Mouse (Mus musculus) heart, embryonic 11.5 days (tissue): ENCODE results near the gene Phc2. TPM values are rescaled to one million over a fixed set of nuclear protein-coding genes. Genes with fewer than 3 reads are reported as not detected.

ENCODE experiments used
- ATAC-seq: fragments of 200-750 bp; cut with Nextera tagmentation; replicated peaks from 2 replicates; pipeline ENCODE4 v1.8.0; 2017; ENCODE audit warnings: moderate library complexity; ENCODE audit not compliant: insufficient number of reproducible peaks, low FRiP score, low TSS enrichment
- H3K27ac ChIP-seq: fragments of 300-500 bp; sonication (generic); 2 replicates; pipeline ENCODE4 v1.5.1; 2014; ENCODE audit warnings: mild to moderate bottlenecking, low read depth, low read length
- H3K27me3 ChIP-seq: fragments of 300-500 bp; sonication (generic); 2 replicates; pipeline ENCODE4 v1.6.1; 2014; ENCODE audit warnings: mild to moderate bottlenecking, low read length, mixed read lengths; ENCODE audit not compliant: control insufficient read depth, insufficient read depth
- H3K36me3 ChIP-seq: fragments of 300-500 bp; sonication (generic); 2 replicates; pipeline ENCODE4 v1.6.1; 2014; ENCODE audit warnings: mild to moderate bottlenecking, low read length, moderate library complexity, mixed read lengths; ENCODE audit not compliant: control insufficient read depth, insufficient read depth
- H3K4me1 ChIP-seq: fragments of 300-500 bp; sonication (generic); 2 replicates; pipeline ENCODE4 v1.6.1; 2014; ENCODE audit warnings: low read length; ENCODE audit not compliant: control insufficient read depth, insufficient read depth
- H3K4me2 ChIP-seq: fragments of 300-500 bp; sonication (generic); 2 replicates; pipeline ENCODE4 v1.6.1; 2014; ENCODE audit warnings: mild to moderate bottlenecking, moderate library complexity
- H3K4me3 ChIP-seq: fragments of 300-500 bp; sonication (generic); 2 replicates; pipeline ENCODE4 v1.5.1; 2014; ENCODE audit warnings: low read depth, low read length
- H3K9ac ChIP-seq: fragments of 300-500 bp; sonication (generic); 2 replicates; pipeline ENCODE4 v1.6.1; 2014; ENCODE audit warnings: mild to moderate bottlenecking, low read depth, low read length, moderate library complexity
- H3K9me3 ChIP-seq: fragments of 300-500 bp; sonication (generic); replicated peaks from 2 replicates; pipeline ENCODE4 v1.6.1; 2016; ENCODE audit warnings: low read length; ENCODE audit not compliant: control insufficient read depth
- WGBS: fragments of 180-500 bp; shearing (Covaris S2); extraction: QIAGEN DNeasy Blood & Tissue Kit; methylation state at CpG from one replicate; pipeline ENCODE4 v1.1.7; 2014; ENCODE audit not compliant: insufficient replicate concordance; 5-methylcytosine and 5-hydroxymethylcytosine counted together
- polyA plus RNA-seq: library from polyadenylated mRNA; unstranded; fragments of >200 nt; fragmentation: Nextera tagmentation; extraction: Ambion mirVana; gene quantifications from 2 replicates; pipeline ENCODE4 v1.2.1, GENCODE M21; 2014

Gene Phc2
- polyA plus RNA-seq, 1 experiment from 2014 or later: 30.8 TPM

DNA sequence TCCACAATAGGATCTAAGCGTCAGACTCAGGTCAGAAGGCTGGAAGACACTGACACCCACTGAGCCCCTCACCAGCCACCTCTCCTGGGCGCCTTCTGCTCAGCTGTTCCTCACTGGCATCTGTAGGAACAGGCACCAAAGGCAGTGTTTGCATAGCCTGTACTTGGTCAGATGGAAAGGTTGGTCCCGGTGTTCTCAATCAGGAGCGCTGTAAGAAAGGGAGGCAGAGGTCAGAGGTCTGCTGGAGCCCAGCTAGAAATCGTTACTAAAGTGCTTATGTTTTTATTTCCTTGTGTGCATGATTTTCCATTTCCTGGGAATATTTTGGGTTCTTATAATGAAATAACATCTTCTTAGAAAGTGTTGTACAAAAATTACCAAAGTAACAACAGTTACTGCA, 87.4 kb downstream of the Phc2 start:
- WGBS: 59% methylated on average over 5 of the region's 5 CpGs
- Histone ChIP-seq H3K27me3 (no peaks in the 10 kb centered on the region), H3K4me1 (peaks cover 25% of the 10 kb centered on the region), H3K4me3 (no peak overlapping the region), H3K9ac (no peak overlapping the region), H3K27ac (no peak overlapping the region), H3K9me3 (no peaks in the 10 kb centered on the region), H3K4me2 (no peak overlapping the region), H3K36me3 (peaks cover 23% of the 10 kb centered on the region)
- ATAC-seq: no peak

DNA sequence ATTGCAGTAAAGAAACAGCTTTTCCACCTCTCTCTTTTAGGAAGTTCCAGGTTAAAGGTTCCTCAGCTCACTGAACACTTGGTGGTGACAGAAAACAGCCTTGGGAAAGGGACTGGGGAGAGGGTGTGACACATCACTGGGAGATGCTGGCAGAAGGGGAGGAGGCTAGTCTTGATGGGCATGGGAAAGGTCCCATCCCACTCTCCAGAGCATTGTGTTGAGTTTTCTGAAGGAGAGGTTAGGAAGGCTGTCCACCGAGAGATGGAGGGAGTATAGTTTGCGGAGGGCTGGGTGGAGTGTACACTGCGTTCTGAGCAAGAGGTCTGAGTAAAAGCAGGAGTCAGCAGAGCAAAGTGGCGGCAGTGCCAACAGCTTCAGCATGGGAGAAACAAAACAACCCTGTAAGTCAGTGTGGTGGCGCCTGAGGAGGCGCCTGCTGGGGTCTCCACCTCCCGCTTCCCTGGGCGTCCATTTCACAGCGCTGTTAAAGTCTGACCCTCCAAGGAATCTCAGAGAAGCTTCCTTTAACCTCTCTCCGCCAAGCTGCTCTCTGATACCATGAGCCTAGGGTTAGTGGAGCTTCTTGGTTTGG, 88.0 kb downstream of the Phc2 start:
- ATAC-seq: no peak
- H3K4me1 ChIP-seq: peaks cover 24% of the 10 kb centered on the region
- H3K27ac ChIP-seq: peak overlapping the region; percentile 15; the same call in 1 of the 2 replicates
- H3K27me3 ChIP-seq: no peaks in the 10 kb centered on the region
- 62% methylated on average over 10 of the region's 10 CpGs for WGBS
- no peak overlapping the region for H3K4me3 ChIP-seq
- H3K36me3 ChIP-seq: peaks cover 29% of the 10 kb centered on the region
- H3K4me2 ChIP-seq: no peak overlapping the region
- H3K9me3 ChIP-seq: no peaks in the 10 kb centered on the region
- H3K9ac ChIP-seq: no peak overlapping the region

DNA sequence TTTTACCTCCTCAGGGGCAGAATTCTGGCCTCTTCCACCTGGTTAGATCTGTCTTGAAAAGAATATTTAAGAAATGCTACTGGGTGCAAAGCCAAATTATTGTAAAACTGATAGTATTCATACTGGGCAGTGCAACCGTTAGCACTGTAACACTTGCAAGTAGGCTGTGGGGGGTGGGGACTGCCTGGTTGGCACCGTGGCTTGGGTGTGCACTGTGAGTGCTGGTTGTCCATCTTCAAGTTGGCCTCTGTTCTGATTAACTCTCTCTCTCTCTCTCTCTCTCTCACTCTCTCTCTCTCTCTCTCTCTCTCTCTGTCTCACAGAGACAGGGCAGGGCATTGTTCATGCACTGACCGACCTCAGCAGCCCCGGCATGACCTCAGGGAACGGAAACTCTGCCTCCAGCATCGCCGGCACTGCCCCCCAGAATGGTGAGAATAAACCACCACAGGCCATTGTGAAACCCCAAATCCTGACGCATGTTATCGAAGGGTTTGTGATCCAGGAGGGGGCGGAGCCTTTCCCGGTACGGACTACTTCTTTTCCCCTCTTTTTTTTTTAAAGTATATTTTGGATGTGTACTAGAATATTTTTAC, 88.6 kb downstream of the Phc2 start:
- Histone ChIP-seq H3K36me3 (peaks cover 34% of the 10 kb centered on the region), H3K27ac (peak overlapping the region; percentile 15; the same call in 1 of the 2 replicates)
- 75% methylated on average over 12 of the region's 12 CpGs for WGBS

DNA sequence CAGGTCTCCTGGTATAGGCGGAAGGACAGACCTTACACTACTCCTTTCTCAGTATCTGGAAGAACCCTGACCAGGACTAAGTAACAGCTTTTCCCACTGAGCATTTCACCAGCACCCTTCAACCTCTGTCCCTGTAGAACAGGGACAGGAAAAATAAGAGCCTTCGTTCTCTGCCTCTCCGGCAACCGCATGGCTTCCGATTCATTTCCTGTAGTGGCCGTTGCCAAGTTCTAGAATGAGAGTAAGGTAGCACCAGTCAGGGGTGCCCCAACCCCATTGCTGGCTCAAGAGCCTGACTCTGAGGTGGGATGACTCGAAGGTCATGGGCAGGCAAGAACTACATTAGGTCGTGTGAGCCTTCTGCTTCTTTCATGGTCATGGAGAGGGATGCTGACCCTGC, 90.7 kb downstream of the Phc2 start:
- peaks cover 18% of the 10 kb centered on the region for H3K4me1 ChIP-seq
- no peak overlapping the region for H3K4me2 ChIP-seq
- 92% methylated on average over 8 of the region's 8 CpGs for WGBS
- no peak overlapping the region for H3K4me3 ChIP-seq
- H3K27ac ChIP-seq: no peak overlapping the region
- no peaks in the 10 kb centered on the region for H3K9me3 ChIP-seq
- ATAC-seq: no peak
- H3K9ac ChIP-seq: no peak overlapping the region
- no peaks in the 10 kb centered on the region for H3K27me3 ChIP-seq
- H3K36me3 ChIP-seq: peaks cover 49% of the 10 kb centered on the region

More for the DNA sequence above, 88.6 kb downstream of the Phc2 start:
- Histone ChIP-seq H3K4me3 (no peak overlapping the region), H3K9ac (no peak overlapping the region), H3K4me1 (peaks cover 23% of the 10 kb centered on the region), H3K9me3 (no peaks in the 10 kb centered on the region), H3K27me3 (no peaks in the 10 kb centered on the region), H3K4me2 (no peak overlapping the region)
- ATAC-seq: no peak

DNA sequence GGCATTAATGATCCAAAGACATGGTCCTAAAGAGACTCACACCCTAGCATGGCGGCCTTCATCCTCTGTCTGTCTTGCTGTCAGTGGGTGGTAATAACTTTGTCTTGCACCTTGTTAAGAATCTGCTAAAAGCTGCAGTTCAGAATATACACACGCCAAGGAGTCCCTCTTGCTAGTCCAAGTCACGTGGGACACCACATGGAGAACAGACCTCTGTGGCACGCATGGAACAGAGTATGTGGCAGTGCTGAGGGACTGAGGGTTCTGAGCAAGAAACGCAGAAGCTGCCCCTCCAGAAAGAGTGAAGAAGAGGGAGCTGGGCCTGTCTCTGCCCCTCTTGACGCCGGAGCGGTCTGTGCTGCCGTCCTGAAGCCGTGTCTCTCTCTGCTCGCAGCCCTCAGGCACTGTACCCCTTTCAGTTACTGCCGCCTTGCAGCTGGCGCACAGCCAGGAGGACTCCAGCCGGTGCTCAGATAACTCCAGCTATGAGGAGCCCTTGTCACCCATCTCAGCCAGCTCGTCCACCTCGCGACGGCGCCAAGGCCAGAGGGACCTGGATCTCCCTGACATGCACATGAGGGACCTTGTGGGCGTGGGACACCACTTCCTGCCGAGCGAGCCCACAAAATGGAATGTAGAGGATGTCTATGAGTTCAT, 93.2 kb downstream of the Phc2 start:
- no peaks in the 10 kb centered on the region for H3K27me3 ChIP-seq
- no peak overlapping the region; the same call in 1 of the 2 replicates for H3K27ac ChIP-seq
- no peak for ATAC-seq
- no peak overlapping the region for H3K4me2 ChIP-seq
- WGBS: 74% methylated on average over 22 of the region's 22 CpGs
- H3K9me3 ChIP-seq: no peaks in the 10 kb centered on the region
- H3K9ac ChIP-seq: no peak overlapping the region
- H3K4me1 ChIP-seq: peaks cover 10% of the 10 kb centered on the region; the same call in 1 of the 2 replicates
- peaks cover 64% of the 10 kb centered on the region for H3K36me3 ChIP-seq
- H3K4me3 ChIP-seq: no peak overlapping the region

DNA sequence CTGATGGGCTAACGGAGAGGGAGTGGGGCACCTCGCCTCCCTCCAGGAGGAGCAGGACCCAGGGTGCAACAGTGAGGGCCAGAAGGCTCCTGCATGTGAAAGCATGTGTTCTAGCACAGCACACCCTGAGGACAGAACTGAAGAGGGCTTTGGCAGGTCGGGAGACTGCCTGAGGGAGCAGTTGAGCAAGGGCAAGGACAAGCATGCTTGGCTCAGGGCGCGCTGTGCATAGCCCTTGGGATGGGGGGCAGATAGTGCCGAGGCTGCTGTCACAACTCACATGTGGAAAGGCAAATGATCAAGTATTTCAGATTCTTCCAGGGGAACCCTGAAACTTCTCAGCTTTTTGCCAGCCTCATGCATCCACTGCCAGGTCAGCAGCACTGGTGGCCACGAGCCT, 93.8 kb downstream of the Phc2 start:
- Histone ChIP-seq H3K4me2 (no peak overlapping the region), H3K4me3 (no peak overlapping the region), H3K27ac (no peak overlapping the region), H3K27me3 (no peaks in the 10 kb centered on the region), H3K9me3 (no peaks in the 10 kb centered on the region), H3K4me1 (0 out of 2 replicates have a peak, but pooled peaks cover 9% of the 10 kb centered on the region), H3K36me3 (peaks cover 66% of the 10 kb centered on the region), H3K9ac (no peak overlapping the region)
- WGBS: 91% methylated on average over 7 of the region's 7 CpGs
- no peak for ATAC-seq

DNA sequence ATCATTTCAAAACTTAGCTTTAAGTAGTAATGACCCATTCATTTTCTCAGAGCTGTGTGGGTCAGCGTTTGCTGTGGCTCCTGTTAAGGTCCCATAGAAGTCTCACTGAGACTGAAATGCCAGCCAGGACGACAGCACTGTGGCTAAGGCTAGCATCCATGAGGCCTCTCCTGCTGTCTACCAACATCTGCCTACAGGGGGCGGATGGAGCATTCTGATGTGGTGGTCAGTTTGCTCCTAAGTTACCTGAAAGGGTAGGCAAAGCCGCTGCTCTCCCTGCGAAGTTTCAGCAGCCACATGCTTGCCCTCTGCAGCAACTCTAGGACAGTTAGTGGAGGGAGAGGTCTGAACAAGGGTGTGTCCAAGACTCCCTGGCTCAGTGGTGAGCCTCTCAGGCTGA, 96.5 kb downstream of the Phc2 start:
- Histone ChIP-seq H3K9ac (no peak overlapping the region), H3K27ac (no peak overlapping the region), H3K4me3 (no peak overlapping the region), H3K27me3 (no peaks in the 10 kb centered on the region), H3K4me1 (0 out of 2 replicates have a peak, but pooled peaks cover 9% of the 10 kb centered on the region), H3K4me2 (no peak overlapping the region), H3K9me3 (no peaks in the 10 kb centered on the region), H3K36me3 (peaks cover 55% of the 10 kb centered on the region)
- ATAC-seq: no peak
- 63% methylated on average over 5 of the region's 5 CpGs for WGBS

DNA sequence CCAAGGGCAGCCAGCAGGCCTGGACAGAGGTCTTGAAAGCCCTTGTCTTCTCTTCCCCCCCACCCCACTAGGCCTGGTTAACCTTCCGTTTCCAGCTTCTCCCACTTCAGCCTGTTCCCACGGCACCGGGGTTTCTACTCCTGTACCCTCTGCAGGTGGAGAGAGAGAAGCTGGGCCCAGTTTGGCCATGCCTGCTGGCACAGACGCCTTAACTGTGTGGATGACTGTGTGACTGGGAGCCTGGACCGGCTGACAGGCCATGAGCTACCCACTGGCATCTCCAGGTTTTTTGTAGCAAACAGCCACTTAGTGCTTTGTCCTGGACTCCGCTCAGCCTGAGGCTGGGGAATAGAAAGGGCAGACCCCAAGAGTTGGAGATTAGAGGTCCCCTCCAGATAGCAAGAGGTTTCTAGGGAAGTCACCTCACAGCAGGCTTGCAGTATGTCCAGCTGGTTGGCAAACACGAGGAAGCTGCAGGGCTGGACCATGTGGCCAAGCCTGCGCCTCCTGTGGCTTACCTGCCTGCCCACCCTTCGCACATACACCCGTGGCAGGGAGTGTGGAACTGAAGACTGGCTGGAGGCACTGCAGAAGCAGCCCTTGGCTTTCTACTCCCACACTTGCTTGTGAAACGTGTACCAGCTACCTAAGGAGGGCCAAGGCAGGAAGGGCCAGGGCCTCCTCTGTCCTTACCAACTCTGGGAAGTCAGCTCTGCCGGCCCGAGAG, 97.7 kb downstream of the Phc2 start:
- no peak overlapping the region for H3K4me2 ChIP-seq
- H3K4me3 ChIP-seq: no peak overlapping the region
- no peak for ATAC-seq
- H3K4me1 ChIP-seq: 0 out of 2 replicates have a peak, but pooled peaks cover 7% of the 10 kb centered on the region
- no peaks in the 10 kb centered on the region for H3K9me3 ChIP-seq
- H3K27ac ChIP-seq: no peak overlapping the region
- H3K36me3 ChIP-seq: peaks cover 48% of the 10 kb centered on the region
- no peaks in the 10 kb centered on the region for H3K27me3 ChIP-seq
- 88% methylated on average over 13 of the region's 13 CpGs for WGBS
- H3K9ac ChIP-seq: no peak overlapping the region
